Mouse (Mus musculus): Measurements from ENCODE around the gene Alox15. TPM values are rescaled to one million over a fixed set of nuclear protein-coding genes. Genes with fewer than 3 reads are reported as not detected.
A peak's percentile ranks its signal among the peaks of the same experiment; 100 is the strongest.

Alox15 gene
- polyA plus RNA-seq, 1 experiment from 2014 or later, result 12.7 TPM

- H3K27ac ChIP-seq (ENCODE audit: low read length), result no peak within 1 kb of the TSS
- no peak within 1 kb of the TSS for H3K4me3 ChIP-seq (replicated peaks; ENCODE audit: low read length)
- no peak for ATAC-seq (ENCODE audit: insufficient read depth, low FRiP score)
- no peaks in the 10 kb centered on the region for H3K36me3 ChIP-seq (ENCODE audit: control insufficient read depth, insufficient read depth, low read length)
- peaks cover 38% of the 10 kb centered on the region for H3K27me3 ChIP-seq (ENCODE audit: control insufficient read depth, insufficient read depth, low read length)
- no peak within 1 kb of the TSS for H3K9ac ChIP-seq (ENCODE audit: low read length)
- H3K4me2 ChIP-seq (ENCODE audit: low read depth, low read length), result no peak within 1 kb of the TSS
- H3K9me3 ChIP-seq (replicated peaks; ENCODE audit: control insufficient read depth, low read length), result no peaks in the 10 kb centered on the region
- 20% methylated on average over 7 of the region's 7 CpGs for WGBS
- no peaks in the 10 kb centered on the region for H3K4me1 ChIP-seq (ENCODE audit: control insufficient read depth, insufficient read depth, low read length)
Measured at GRCm38 (mm10) chr11:70322528-70322927, 29.3 kb downstream of the Alox15 start, which contains the start of gene Alox12e. Gene Alox12e (minus strand): TSS chr11:70322628.

- ATAC-seq (ENCODE audit: insufficient read depth, low FRiP score), result no peak
- WGBS, result 2% methylated on average over 15 of the region's 15 CpGs
- Histone ChIP-seq H3K27ac (ENCODE audit: low read length) (no peak overlapping the region), H3K9me3 (replicated peaks; ENCODE audit: control insufficient read depth, low read length) (no peaks in the 10 kb centered on the region), H3K27me3 (ENCODE audit: control insufficient read depth, insufficient read depth, low read length) (peaks cover 38% of the 10 kb centered on the region), H3K4me3 (replicated peaks; ENCODE audit: low read length) (no peak overlapping the region), H3K36me3 (ENCODE audit: control insufficient read depth, insufficient read depth, low read length) (no peaks in the 10 kb centered on the region), H3K4me2 (ENCODE audit: low read depth, low read length) (no peak overlapping the region), H3K4me1 (ENCODE audit: control insufficient read depth, insufficient read depth, low read length) (no peaks in the 10 kb centered on the region), H3K9ac (ENCODE audit: low read length) (no peak overlapping the region)
Measured at GRCm38 (mm10) chr11:70321664-70322063, 30.2 kb downstream of the Alox15 start.

DNA sequence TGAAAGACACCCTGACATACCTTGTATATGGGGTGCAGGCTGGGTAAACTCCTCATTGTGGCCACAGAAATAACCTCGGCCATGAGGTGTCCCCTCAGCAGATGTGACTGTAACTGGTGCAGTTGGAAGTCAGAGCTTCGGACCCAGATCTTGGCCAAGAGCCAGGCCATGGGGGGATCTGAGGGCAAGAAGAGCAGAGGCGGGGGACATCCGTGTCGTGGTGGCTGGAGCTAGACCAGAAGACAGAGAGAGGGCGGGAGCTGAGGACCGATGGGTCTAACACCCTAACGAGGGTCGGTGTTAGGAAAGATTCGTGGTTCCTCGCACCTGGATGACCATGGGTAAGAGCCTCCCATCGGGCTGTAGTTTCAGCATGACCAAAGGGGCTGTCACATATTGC lies 32.2 kb downstream of the Alox15 start:
- Histone ChIP-seq H3K9ac (ENCODE audit: low read length) (no peak overlapping the region), H3K36me3 (ENCODE audit: control insufficient read depth, insufficient read depth, low read length) (no peaks in the 10 kb centered on the region), H3K4me1 (ENCODE audit: control insufficient read depth, insufficient read depth, low read length) (no peaks in the 10 kb centered on the region), H3K27me3 (ENCODE audit: control insufficient read depth, insufficient read depth, low read length) (peaks cover 38% of the 10 kb centered on the region), H3K27ac (ENCODE audit: low read length) (no peak overlapping the region), H3K4me3 (replicated peaks; ENCODE audit: low read length) (no peak overlapping the region), H3K9me3 (replicated peaks; ENCODE audit: control insufficient read depth, low read length) (no peaks in the 10 kb centered on the region), H3K4me2 (ENCODE audit: low read depth, low read length) (no peak overlapping the region)
- ATAC-seq (ENCODE audit: insufficient read depth, low FRiP score), result no peak
- WGBS, result 84% methylated on average over 12 of the region's 12 CpGs

DNA sequence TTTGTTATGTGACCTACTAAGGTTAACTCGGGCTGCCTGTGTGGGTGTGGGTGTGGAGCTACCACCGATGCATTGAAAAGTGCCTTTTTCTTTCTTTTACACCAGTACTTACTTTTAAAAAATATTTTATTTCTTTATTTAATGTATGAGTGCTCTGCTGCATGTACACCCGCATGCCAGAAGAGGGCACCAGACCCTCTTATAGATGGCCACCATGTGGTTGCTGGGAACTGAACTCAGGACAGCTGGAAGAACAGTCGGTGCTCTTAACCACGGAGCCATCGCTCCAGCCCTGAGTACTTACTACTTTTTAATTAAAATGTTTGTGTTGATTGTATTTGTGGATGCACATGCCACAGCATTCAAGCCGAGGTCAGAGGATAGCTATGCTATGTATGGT lies 38.0 kb downstream of the Alox15 start:
- ATAC-seq (ENCODE audit: insufficient read depth, low FRiP score), result no peak
- Histone ChIP-seq H3K36me3 (ENCODE audit: control insufficient read depth, insufficient read depth, low read length) (no peaks in the 10 kb centered on the region), H3K4me2 (ENCODE audit: low read depth, low read length) (no peak overlapping the region), H3K9ac (ENCODE audit: low read length) (no peak overlapping the region), H3K9me3 (replicated peaks; ENCODE audit: control insufficient read depth, low read length) (no peaks in the 10 kb centered on the region), H3K4me3 (replicated peaks; ENCODE audit: low read length) (no peak overlapping the region), H3K27me3 (ENCODE audit: control insufficient read depth, insufficient read depth, low read length) (no peaks in the 10 kb centered on the region), H3K27ac (ENCODE audit: low read length) (no peak overlapping the region), H3K4me1 (ENCODE audit: control insufficient read depth, insufficient read depth, low read length) (no peaks in the 10 kb centered on the region)
- WGBS, result 44% methylated on average over 7 of the region's 7 CpGs

DNA sequence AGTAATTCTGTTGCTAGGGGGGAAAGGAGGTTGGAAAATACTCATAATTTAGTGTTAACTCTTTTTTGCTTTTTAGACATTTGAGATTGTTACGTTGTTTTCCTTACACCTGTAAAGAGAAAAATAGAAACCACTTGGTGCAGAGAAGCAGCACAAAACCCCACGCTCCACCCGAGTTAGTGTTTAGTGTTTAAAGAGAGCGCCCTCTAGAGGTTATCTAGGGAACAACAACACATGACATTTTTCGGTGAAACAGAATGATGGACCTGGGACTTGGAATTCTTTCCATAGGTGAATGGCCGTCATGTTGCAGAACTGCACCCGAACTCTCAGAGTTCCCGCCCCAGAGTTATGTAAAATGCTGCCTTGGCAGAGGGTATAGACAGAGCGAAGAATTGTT lies 42.5 kb downstream of the Alox15 start:
- Histone ChIP-seq H3K4me1 (ENCODE audit: control insufficient read depth, insufficient read depth, low read length) (no peaks in the 10 kb centered on the region), H3K4me2 (ENCODE audit: low read depth, low read length) (no peak overlapping the region), H3K4me3 (replicated peaks; ENCODE audit: low read length) (no peak overlapping the region), H3K27me3 (ENCODE audit: control insufficient read depth, insufficient read depth, low read length) (no peaks in the 10 kb centered on the region), H3K9ac (ENCODE audit: low read length) (no peak overlapping the region), H3K27ac (ENCODE audit: low read length) (no peak overlapping the region), H3K9me3 (replicated peaks; ENCODE audit: control insufficient read depth, low read length) (no peaks in the 10 kb centered on the region), H3K36me3 (ENCODE audit: control insufficient read depth, insufficient read depth, low read length) (no peaks in the 10 kb centered on the region)
- WGBS, result 17% methylated on average over 9 of the region's 9 CpGs
- no peak for ATAC-seq (ENCODE audit: insufficient read depth, low FRiP score)

DNA sequence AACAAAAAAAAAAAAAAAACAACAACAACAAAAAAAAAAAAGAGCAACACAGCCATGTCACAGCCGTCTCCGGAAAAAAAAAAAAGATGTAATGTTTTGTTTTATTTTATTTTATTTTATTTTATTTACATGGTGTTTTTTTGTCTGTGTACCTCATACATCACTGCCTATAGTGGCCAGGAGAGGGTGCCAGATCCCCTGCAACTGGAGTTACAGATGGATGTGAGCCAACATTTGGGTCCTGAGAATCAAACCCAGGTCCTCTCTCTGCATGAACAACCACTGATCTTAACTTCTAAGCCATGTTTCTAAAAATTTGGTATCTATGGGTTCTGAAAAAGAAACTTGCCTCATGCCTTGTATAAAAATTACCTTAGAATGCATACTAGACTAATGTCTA lies 43.5 kb downstream of the Alox15 start:
- WGBS, result 97% methylated on average over 2 of the region's 2 CpGs
- Histone ChIP-seq H3K9ac (ENCODE audit: low read length) (no peak overlapping the region), H3K36me3 (ENCODE audit: control insufficient read depth, insufficient read depth, low read length) (no peaks in the 10 kb centered on the region), H3K9me3 (replicated peaks; ENCODE audit: control insufficient read depth, low read length) (no peaks in the 10 kb centered on the region), H3K4me2 (ENCODE audit: low read depth, low read length) (no peak overlapping the region), H3K4me1 (ENCODE audit: control insufficient read depth, insufficient read depth, low read length) (no peaks in the 10 kb centered on the region), H3K4me3 (replicated peaks; ENCODE audit: low read length) (no peak overlapping the region), H3K27ac (ENCODE audit: low read length) (no peak overlapping the region), H3K27me3 (ENCODE audit: control insufficient read depth, insufficient read depth, low read length) (no peaks in the 10 kb centered on the region)
- no peak for ATAC-seq (ENCODE audit: insufficient read depth, low FRiP score)

GRCm38 (mm10) chr11:70306159-70306558 lies 45.7 kb downstream of the Alox15 start:
- Histone ChIP-seq H3K9ac (ENCODE audit: low read length) (no peak overlapping the region), H3K9me3 (replicated peaks; ENCODE audit: control insufficient read depth, low read length) (peaks cover 3% of the 10 kb centered on the region), H3K4me1 (ENCODE audit: control insufficient read depth, insufficient read depth, low read length) (no peaks in the 10 kb centered on the region), H3K36me3 (ENCODE audit: control insufficient read depth, insufficient read depth, low read length) (no peaks in the 10 kb centered on the region), H3K4me3 (replicated peaks; ENCODE audit: low read length) (no peak overlapping the region), H3K27ac (ENCODE audit: low read length) (no peak overlapping the region), H3K27me3 (ENCODE audit: control insufficient read depth, insufficient read depth, low read length) (no peaks in the 10 kb centered on the region), H3K4me2 (ENCODE audit: low read depth, low read length) (no peak overlapping the region)
- ATAC-seq (ENCODE audit: insufficient read depth, low FRiP score), result no peak
- WGBS, result 58% methylated on average over 7 of the region's 7 CpGs

GRCm38 (mm10) chr11:70302293-70302692 lies 49.5 kb downstream of the Alox15 start:
- Histone ChIP-seq H3K27ac (ENCODE audit: low read length) (no peak overlapping the region), H3K4me2 (ENCODE audit: low read depth, low read length) (no peak overlapping the region), H3K27me3 (ENCODE audit: control insufficient read depth, insufficient read depth, low read length) (no peaks in the 10 kb centered on the region), H3K4me1 (ENCODE audit: control insufficient read depth, insufficient read depth, low read length) (0 out of 2 replicates have a peak, but pooled peaks cover 4% of the 10 kb centered on the region), H3K9ac (ENCODE audit: low read length) (no peak overlapping the region), H3K4me3 (replicated peaks; ENCODE audit: low read length) (no peak overlapping the region), H3K36me3 (ENCODE audit: control insufficient read depth, insufficient read depth, low read length) (no peaks in the 10 kb centered on the region), H3K9me3 (replicated peaks; ENCODE audit: control insufficient read depth, low read length) (peaks cover 6% of the 10 kb centered on the region)
- 82% methylated on average over 4 of the region's 4 CpGs for WGBS
- no peak for ATAC-seq (ENCODE audit: insufficient read depth, low FRiP score)

DNA sequence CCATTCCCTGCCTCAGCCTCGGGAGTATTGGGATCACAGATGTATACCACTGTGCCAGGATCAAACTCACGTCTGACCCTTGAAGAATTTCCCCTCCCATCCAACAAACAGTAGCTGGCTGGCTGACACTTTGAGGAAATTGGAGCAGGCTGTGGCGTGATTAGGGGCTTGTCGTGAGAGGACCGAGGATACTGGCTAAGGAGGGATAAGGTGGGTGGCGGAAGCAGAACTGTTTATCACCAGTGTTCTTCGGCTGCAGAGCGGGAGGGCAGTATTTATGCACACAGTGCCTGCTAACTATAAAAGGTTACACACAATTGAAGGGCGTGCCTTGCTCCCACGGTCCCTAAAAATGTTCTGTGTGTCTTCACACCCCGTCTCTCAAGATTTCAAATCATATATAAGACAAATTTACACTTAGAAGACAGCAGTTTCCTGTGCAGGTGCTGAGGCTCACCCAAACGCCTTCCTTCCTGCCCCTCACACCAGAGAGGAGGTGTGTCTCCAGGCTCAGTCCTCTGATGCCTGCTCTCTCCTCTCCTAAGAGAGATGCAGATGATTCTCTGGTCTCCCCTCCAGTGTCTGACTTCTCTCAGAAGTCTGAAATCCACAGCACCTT lies 53.9 kb downstream of the Alox15 start:
- Histone ChIP-seq H3K36me3 (ENCODE audit: control insufficient read depth, insufficient read depth, low read length) (no peaks in the 10 kb centered on the region), H3K4me3 (replicated peaks; ENCODE audit: low read length) (no peak overlapping the region), H3K27me3 (ENCODE audit: control insufficient read depth, insufficient read depth, low read length) (no peaks in the 10 kb centered on the region), H3K4me1 (ENCODE audit: control insufficient read depth, insufficient read depth, low read length) (0 out of 2 replicates have a peak, but pooled peaks cover 4% of the 10 kb centered on the region), H3K9me3 (replicated peaks; ENCODE audit: control insufficient read depth, low read length) (peaks cover 6% of the 10 kb centered on the region), H3K9ac (ENCODE audit: low read length) (no peak overlapping the region), H3K4me2 (ENCODE audit: low read depth, low read length) (no peak overlapping the region), H3K27ac (ENCODE audit: low read length) (peak overlapping the region; percentile 45; the same call in 1 of the 2 replicates)
- no peak for ATAC-seq (ENCODE audit: insufficient read depth, low FRiP score)
- WGBS, result 20% methylated on average over 12 of the region's 12 CpGs

All from stomach, embryonic 16.5 days (tissue).